Mouse (Mus musculus) olfactory bulb, adult 2 months (tissue): Measurements from ENCODE around the gene Nadk.

ENCODE experiments used
- CTCF ChIP-seq: fragments of 200-500 bp; IDR thresholded peaks from 2 replicates; pipeline ENCODE4 v1.5.1; 2012; ENCODE audit warnings: low read depth, mild to moderate bottlenecking, low read length, moderate library complexity; ENCODE audit not compliant: insufficient read depth
- POLR2A ChIP-seq: fragments of 200-500 bp; IDR thresholded peaks from 2 replicates; pipeline ENCODE4 v1.6.1; 2012; ENCODE audit warnings: mild to moderate bottlenecking, low read depth, low read length, moderate library complexity; ENCODE audit not compliant: insufficient read depth

GRCm38 (mm10) chr4:155624338-155625291 lies 62.4 kb downstream of the Nadk start, which contains the start of gene Cdk11b:
- TF ChIP-seq POLR2A (peak; percentile 67), CTCF (no peak)
